Mouse (Mus musculus) hindbrain, embryonic 11.5 days (tissue): ENCODE measurements at regions not wholly inside any gene's neighbourhood (a gene's known extent, or its start where the extent isn't known, plus 50 kb on each side); places are given as distances from the start of the nearest gene placed in this dataset.

Source experiments
- ATAC-seq: fragments of 200-750 bp; cut with Nextera tagmentation; 2 replicates; pipeline ENCODE4 v1.8.0; 2017; ENCODE audit warnings: mild to moderate bottlenecking, moderate TSS enrichment, moderate library complexity; ENCODE audit not compliant: low FRiP score
- DNase-seq: peaks from one replicate; pipeline ENCODE4 v3.0.0-alpha.2; 2015; ENCODE audit warnings: low spot score
- H3K27ac ChIP-seq: fragments of 300-500 bp; sonication (generic); 2 replicates; pipeline ENCODE4 v1.5.1; 2014; ENCODE audit warnings: mild to moderate bottlenecking, low read depth, low read length
- H3K27me3 ChIP-seq: fragments of 300-500 bp; sonication (generic); 2 replicates; pipeline ENCODE4 v1.6.1; 2014; ENCODE audit warnings: mild to moderate bottlenecking, low read length, moderate library complexity, mixed read lengths; ENCODE audit not compliant: control insufficient read depth, insufficient read depth
- H3K36me3 ChIP-seq: fragments of 300-500 bp; sonication (generic); 2 replicates; pipeline ENCODE4 v1.6.1; 2014; ENCODE audit warnings: mild to moderate bottlenecking, low read length, moderate library complexity, mixed read lengths; ENCODE audit not compliant: control insufficient read depth, insufficient read depth
- H3K4me1 ChIP-seq: fragments of 300-500 bp; sonication (generic); replicated peaks from 2 replicates; pipeline ENCODE4 v1.6.1; 2014; ENCODE audit warnings: low read length, mixed read lengths; ENCODE audit not compliant: control insufficient read depth, insufficient read depth
- H3K4me2 ChIP-seq: fragments of 300-500 bp; sonication (generic); replicated peaks from 2 replicates; pipeline ENCODE4 v1.6.1; 2014; ENCODE audit warnings: mild to moderate bottlenecking, low read depth, low read length
- H3K4me3 ChIP-seq: fragments of 300-500 bp; sonication (generic); 2 replicates; pipeline ENCODE4 v1.5.1; 2014; ENCODE audit warnings: low read depth, low read length
- H3K9ac ChIP-seq: fragments of 300-500 bp; sonication (generic); 2 replicates; pipeline ENCODE4 v1.6.1; 2014; ENCODE audit warnings: low read depth, low read length
- H3K9me3 ChIP-seq: fragments of 300-500 bp; sonication (generic); 2 replicates; pipeline ENCODE4 v1.6.1; 2016; ENCODE audit warnings: low read length; ENCODE audit not compliant: control insufficient read depth
- WGBS: fragments of 180-500 bp; shearing (Covaris S2); extraction: QIAGEN DNeasy Blood & Tissue Kit; methylation state at CpG from one replicate; pipeline ENCODE4 v1.1.7; 2014; 5-methylcytosine and 5-hydroxymethylcytosine counted together

- peaks cover 61% of the 10 kb centered on the region for H3K27me3 ChIP-seq
- no peak overlapping the region for H3K4me2 ChIP-seq
- 10% methylated on average over 8 of the region's 8 CpGs for WGBS
- ATAC-seq, result no peak
- H3K27ac ChIP-seq, result no peak overlapping the region
- H3K9ac ChIP-seq, result no peak overlapping the region
- no peak for DNase-seq
- no peaks in the 10 kb centered on the region for H3K36me3 ChIP-seq
- H3K4me1 ChIP-seq, result peaks cover 7% of the 10 kb centered on the region; the same call in 1 of the 2 replicates
- no peaks in the 10 kb centered on the region for H3K9me3 ChIP-seq
- no peak overlapping the region for H3K4me3 ChIP-seq
Measured at GRCm38 (mm10) chr19:45304538-45304937, 59.0 kb upstream of the Btrc start.

- peaks cover 3% of the 10 kb centered on the region; the same call in 1 of the 2 replicates for H3K4me1 ChIP-seq
- H3K9me3 ChIP-seq, result no peaks in the 10 kb centered on the region
- H3K4me2 ChIP-seq, result no peak overlapping the region
- ATAC-seq, result no peak
- H3K4me3 ChIP-seq, result no peak overlapping the region
- no peak overlapping the region for H3K9ac ChIP-seq
- WGBS, result 52% methylated on average over 16 of the region's 16 CpGs
- H3K36me3 ChIP-seq, result no peaks in the 10 kb centered on the region
- H3K27ac ChIP-seq, result no peak overlapping the region
- peaks cover 43% of the 10 kb centered on the region for H3K27me3 ChIP-seq
- no peak for DNase-seq
Measured at GRCm38 (mm10) chr19:45307299-45308275, 55.9 kb upstream of the Btrc start.

- DNase-seq, result no peak
- H3K4me2 ChIP-seq, result no peak overlapping the region
- no peak overlapping the region for H3K4me3 ChIP-seq
- ATAC-seq, result no peak
- no peak overlapping the region for H3K27ac ChIP-seq
- no peaks in the 10 kb centered on the region for H3K36me3 ChIP-seq
- peaks cover 8% of the 10 kb centered on the region for H3K4me1 ChIP-seq
- no peak overlapping the region for H3K9ac ChIP-seq
- 59% methylated on average over 8 of the region's 8 CpGs for WGBS
- peaks cover 31% of the 10 kb centered on the region for H3K27me3 ChIP-seq
- H3K9me3 ChIP-seq, result no peaks in the 10 kb centered on the region
Measured at GRCm38 (mm10) chr19:45308676-45309275, 54.8 kb upstream of the Btrc start.

- Histone ChIP-seq H3K4me1 (peaks cover 5% of the 10 kb centered on the region), H3K27ac (peak overlapping the region; percentile 66)
Measured at GRCm38 (mm10) chr19:45310291-45310881, 53.1 kb upstream of the Btrc start.

GRCm38 (mm10) chr19:45310944-45311603 lies 52.5 kb upstream of the Btrc start:
- peaks cover 18% of the 10 kb centered on the region for H3K27me3 ChIP-seq
- DNase-seq (peak; percentile 78), ATAC-seq (peak; percentile 68)
- peak overlapping the region; percentile 12 for H3K4me2 ChIP-seq
- no peaks in the 10 kb centered on the region for H3K9me3 ChIP-seq
- H3K4me1 ChIP-seq, result peaks cover 5% of the 10 kb centered on the region
- peak overlapping the region; percentile 16; the same call in 1 of the 2 replicates for H3K4me3 ChIP-seq
- H3K36me3 ChIP-seq, result no peaks in the 10 kb centered on the region
- H3K9ac ChIP-seq, result peak overlapping the region; percentile 28
- H3K27ac ChIP-seq, result peak overlapping the region; percentile 66
- WGBS, result 15% methylated on average over 15 of the region's 15 CpGs

More at GRCm38 (mm10) chr19:45310291-45310881, 53.1 kb upstream of the Btrc start:
- peaks cover 23% of the 10 kb centered on the region for H3K27me3 ChIP-seq
- peak overlapping the region; percentile 28 for H3K9ac ChIP-seq
- 40% methylated on average over 5 of the region's 5 CpGs for WGBS
- peak overlapping the region; percentile 12; the same call in 1 of the 2 replicates for H3K4me2 ChIP-seq
- no peaks in the 10 kb centered on the region for H3K9me3 ChIP-seq
- no peaks in the 10 kb centered on the region for H3K36me3 ChIP-seq
- DNase-seq (no peak), ATAC-seq (no peak; the same call in 1 of the 2 replicates)
- H3K4me3 ChIP-seq, result peak overlapping the region; percentile 16; the same call in 1 of the 2 replicates

GRCm38 (mm10) chr19:45311831-45312537 lies 51.5 kb upstream of the Btrc start:
- Histone ChIP-seq H3K4me3 (no peak overlapping the region), H3K4me2 (peak overlapping the region; percentile 15; the same call in 1 of the 2 replicates), H3K4me1 (peaks cover 5% of the 10 kb centered on the region), H3K36me3 (no peaks in the 10 kb centered on the region), H3K27ac (peak overlapping the region; percentile 66), H3K27me3 (peaks cover 9% of the 10 kb centered on the region), H3K9ac (no peak overlapping the region), H3K9me3 (no peaks in the 10 kb centered on the region)
- 47% methylated on average over 19 of the region's 19 CpGs for WGBS
- ATAC-seq (peak; percentile 69), DNase-seq (no peak)

GRCm38 (mm10) chr19:45312713-45313365 lies 50.7 kb upstream of the Btrc start:
- ATAC-seq (no peak), DNase-seq (no peak)
- no peak overlapping the region for H3K9ac ChIP-seq
- 25% methylated on average over 6 of the region's 6 CpGs for WGBS
- H3K4me1 ChIP-seq, result peaks cover 5% of the 10 kb centered on the region
- H3K36me3 ChIP-seq, result no peaks in the 10 kb centered on the region
- no peaks in the 10 kb centered on the region for H3K9me3 ChIP-seq
- peaks cover 3% of the 10 kb centered on the region for H3K27me3 ChIP-seq
- no peak overlapping the region for H3K4me2 ChIP-seq
- H3K4me3 ChIP-seq, result no peak overlapping the region
- H3K27ac ChIP-seq, result peak overlapping the region; percentile 37; the same call in 1 of the 2 replicates
